Mouse (Mus musculus) CH12.LX (cell line): ENCODE measurements around the gene Rasl10b.

Experiments
- BHLHE40 ChIP-seq: IDR thresholded peaks from 2 replicates; pipeline ENCODE4 v1.6.1; 2011; ENCODE audit warnings: mild to moderate bottlenecking, low read depth, low read length, improper control_type of control experiment
- CTCF ChIP-seq, 2 experiments: IDR thresholded peaks in 1 of 2; conservative IDR thresholded peaks in 1 of 2; 2 replicates each; pipeline ENCODE4 v1.5.1; 2011 to 2012; ENCODE audit warnings: low read depth in 2 of 2, low read length in 2 of 2, improper control_type of control experiment in 1 of 2, inconsistent platforms in 1 of 2, mild to moderate bottlenecking in 1 of 2, moderate library complexity in 1 of 2
- ELF1 ChIP-seq: IDR thresholded peaks from 2 replicates; pipeline ENCODE4 v1.6.1; 2014; ENCODE audit warnings: low read depth, mild to moderate bottlenecking, inconsistent platforms, low read length, improper control_type of control experiment
- MYC ChIP-seq: IDR thresholded peaks from 2 replicates; pipeline ENCODE4 v1.6.1; 2011; ENCODE audit warnings: low read depth, mild to moderate bottlenecking, improper control_type of control experiment, low read length
- NRF1 ChIP-seq: IDR thresholded peaks from 2 replicates; pipeline ENCODE4 v1.6.1; 2014; ENCODE audit warnings: low read depth, mild to moderate bottlenecking, inconsistent platforms, low read length, improper control_type of control experiment, moderate library complexity
- POLR2A ChIP-seq: IDR thresholded peaks from 2 replicates; pipeline ENCODE4 v1.6.1; 2011; ENCODE audit warnings: low read depth, mild to moderate bottlenecking, improper control_type of control experiment, low read length
- RAD21 ChIP-seq: IDR thresholded peaks from 2 replicates; pipeline ENCODE4 v1.6.1; 2011; ENCODE audit warnings: low read depth, mild to moderate bottlenecking, low read length, improper control_type of control experiment, moderate library complexity
- SMC3 ChIP-seq: IDR thresholded peaks from 2 replicates; pipeline ENCODE4 v1.6.1; 2011; ENCODE audit warnings: low read depth, low read length, improper control_type of control experiment
- TBP ChIP-seq: conservative IDR thresholded peaks from 2 replicates; pipeline ENCODE4 v1.6.1; 2011; ENCODE audit warnings: low read depth, low read length, improper control_type of control experiment
- ZNF384 ChIP-seq: IDR thresholded peaks from 2 replicates; pipeline ENCODE4 v1.6.1; 2012; ENCODE audit warnings: low read depth, low read length, improper control_type of control experiment, inconsistent platforms

DNA sequence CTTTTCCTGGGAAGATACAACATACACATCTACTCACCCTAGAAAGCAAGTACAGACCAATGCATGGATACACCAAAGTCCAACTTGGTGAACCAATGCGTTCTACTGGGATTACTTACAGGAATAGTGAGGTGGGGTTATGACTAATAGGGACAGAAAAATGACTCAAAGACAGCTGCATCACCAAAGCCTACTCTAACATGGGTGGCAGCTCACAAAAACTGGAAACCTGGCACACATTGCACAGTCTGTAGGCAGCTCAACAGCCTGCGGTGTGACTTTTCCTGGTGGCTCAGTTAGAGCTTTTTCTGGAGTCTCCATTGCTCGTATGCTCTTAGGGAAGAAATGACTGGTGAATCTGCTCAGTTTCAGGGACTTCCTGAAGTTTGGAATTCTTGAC, 59.8 kb downstream of the Rasl10b start:
- TF ChIP-seq BHLHE40 (no peak), MYC (no peak), RAD21 (no peak), CTCF (conservative IDR thresholded peaks at IDR 0.05 in 1 of 2, IDR thresholded peaks at IDR 0.05 in 1 of 2; ENCODE audit: low read depth in 2 of 2, low read length in 2 of 2) (no peak), ZNF384 (no peak), POLR2A (no peak), TBP (no peak), ELF1 (no peak), NRF1 (no peak), SMC3 (no peak)
